Mouse (Mus musculus) ES-Bruce4 (cell line): ENCODE measurements around the gene Nupr1l. TPM values are rescaled to one million over a fixed set of nuclear protein-coding genes. Genes with fewer than 3 reads are reported as not detected.
A peak's percentile ranks its signal among the peaks of the same experiment; 100 is the strongest.

Experiments used
- H3K27ac ChIP-seq: 2 replicates; pipeline ENCODE4 v1.5.1; 2012; ENCODE audit warnings: low read length, inconsistent platforms; ENCODE audit not compliant: insufficient read depth
- H3K27me3 ChIP-seq: 2 replicates; pipeline ENCODE4 v1.6.1; 2012; ENCODE audit warnings: mild to moderate bottlenecking, low read length, inconsistent platforms; ENCODE audit not compliant: control insufficient read depth, poor library complexity, insufficient read depth, severe bottlenecking
- H3K36me3 ChIP-seq: 2 replicates; pipeline ENCODE4 v1.6.1; 2012; ENCODE audit warnings: inconsistent platforms, mild to moderate bottlenecking, low read length, moderate library complexity; ENCODE audit not compliant: control insufficient read depth, poor library complexity, insufficient read depth, severe bottlenecking
- H3K4me1 ChIP-seq: one replicate; pipeline ENCODE4 v1.8.1; 2011; ENCODE audit warnings: low read length; ENCODE audit not compliant: control insufficient read depth, insufficient read depth
- H3K4me3 ChIP-seq: 2 replicates; pipeline ENCODE4 v1.5.1; 2011; ENCODE audit warnings: low read depth, mild to moderate bottlenecking, low read length
- H3K9ac ChIP-seq: 2 replicates; pipeline ENCODE4 v1.6.1; 2012; ENCODE audit warnings: low read depth, mild to moderate bottlenecking, inconsistent platforms; ENCODE audit not compliant: poor library complexity, severe bottlenecking
- H3K9me3 ChIP-seq: replicated peaks from 2 replicates; pipeline ENCODE4 v1.6.1; 2012; ENCODE audit warnings: mild to moderate bottlenecking, low read length, inconsistent platforms; ENCODE audit not compliant: control insufficient read depth, poor library complexity, insufficient read depth, severe bottlenecking
- CTCF ChIP-seq: IDR thresholded peaks from one replicate; pipeline ENCODE4 v1.8.1; 2011; ENCODE audit warnings: low read depth, low read length
- EP300 ChIP-seq: IDR thresholded peaks from 2 replicates; pipeline ENCODE4 v1.6.1; 2011; ENCODE audit warnings: low read depth, low read length; ENCODE audit not compliant: insufficient read depth
- POLR2A ChIP-seq: IDR thresholded peaks from one replicate; pipeline ENCODE4 v1.8.1; 2011; ENCODE audit warnings: low read length; ENCODE audit not compliant: insufficient read depth
- polyA plus RNA-seq: library from polyadenylated mRNA; stranded (reverse); fragments of >200 nt; gene quantifications from 2 replicates; pipeline ENCODE4 v1.2.4, GENCODE M21; 2011; ENCODE audit warnings: low read depth; ENCODE audit not compliant: missing spikeins, insufficient read depth, insufficient read length

Gene Nupr1l
- polyA plus RNA-seq, 1 experiment = 4.3 TPM

DNA sequence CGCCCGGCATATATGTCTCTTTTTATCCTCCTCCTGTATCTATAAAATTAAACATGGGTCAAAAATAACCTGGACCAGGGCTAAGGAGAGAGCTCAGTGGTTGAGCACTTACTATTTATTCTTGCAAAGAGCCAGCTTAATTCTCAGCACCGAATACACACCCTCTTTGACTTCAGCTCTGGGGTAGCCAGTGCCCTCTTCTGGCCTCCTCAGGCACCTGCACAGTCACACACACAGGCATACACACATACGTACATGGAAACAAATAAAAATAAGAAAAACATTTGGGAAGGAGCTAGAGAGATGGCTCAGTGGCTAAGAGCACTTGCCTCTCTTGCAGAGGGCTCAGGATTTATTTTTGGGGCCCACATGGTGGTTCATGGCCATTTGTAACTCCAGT is 13.6 kb downstream of the Nupr1l start:
- no peaks in the 10 kb centered on the region for H3K36me3 ChIP-seq
- H3K4me1 ChIP-seq = no peaks in the 10 kb centered on the region
- H3K4me3 ChIP-seq = no peak overlapping the region
- no peaks in the 10 kb centered on the region for H3K27me3 ChIP-seq
- H3K9ac ChIP-seq = no peak overlapping the region
- no peak overlapping the region for H3K27ac ChIP-seq
- TF ChIP-seq POLR2A = no peak
- TF ChIP-seq CTCF = peak; percentile 44
- no peak for TF ChIP-seq EP300
- no peaks in the 10 kb centered on the region for H3K9me3 ChIP-seq

DNA sequence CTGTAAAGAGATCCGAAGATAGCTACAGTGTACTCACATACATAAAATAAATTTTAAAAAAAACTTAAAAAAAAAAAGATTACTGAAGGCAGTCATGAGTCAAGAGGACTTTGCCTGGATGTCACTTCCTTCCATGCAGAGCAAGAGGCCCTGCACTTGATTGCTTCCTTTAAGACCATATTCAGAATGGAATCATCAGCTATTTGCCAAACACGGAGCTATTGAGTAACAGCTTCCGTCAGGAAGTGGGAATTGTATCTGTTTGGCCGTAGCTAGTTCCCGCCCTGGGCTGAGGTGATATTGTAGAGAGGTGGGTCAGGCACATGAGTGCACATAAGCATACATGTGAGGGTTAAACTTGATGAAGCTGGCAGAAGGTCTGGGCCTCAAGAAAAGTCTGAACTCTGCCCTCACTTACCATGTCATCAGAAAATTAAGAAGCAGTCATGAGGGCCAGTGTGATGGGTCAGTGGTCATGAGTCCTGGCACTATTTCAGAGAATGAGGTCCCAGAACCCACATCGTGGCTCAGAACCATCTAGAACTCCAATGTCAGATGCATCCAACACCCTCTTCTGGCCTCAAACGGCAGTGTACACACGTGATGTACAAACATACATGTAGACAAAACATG is 16.6 kb downstream of the Nupr1l start:
- no peak overlapping the region for H3K27ac ChIP-seq
- TF ChIP-seq EP300 = no peak
- TF ChIP-seq CTCF = no peak
- no peak for TF ChIP-seq POLR2A
- no peak overlapping the region for H3K9ac ChIP-seq
- H3K4me3 ChIP-seq = no peak overlapping the region
- no peaks in the 10 kb centered on the region for H3K36me3 ChIP-seq
- H3K27me3 ChIP-seq = no peaks in the 10 kb centered on the region
- no peaks in the 10 kb centered on the region for H3K4me1 ChIP-seq
- H3K9me3 ChIP-seq = no peaks in the 10 kb centered on the region

DNA sequence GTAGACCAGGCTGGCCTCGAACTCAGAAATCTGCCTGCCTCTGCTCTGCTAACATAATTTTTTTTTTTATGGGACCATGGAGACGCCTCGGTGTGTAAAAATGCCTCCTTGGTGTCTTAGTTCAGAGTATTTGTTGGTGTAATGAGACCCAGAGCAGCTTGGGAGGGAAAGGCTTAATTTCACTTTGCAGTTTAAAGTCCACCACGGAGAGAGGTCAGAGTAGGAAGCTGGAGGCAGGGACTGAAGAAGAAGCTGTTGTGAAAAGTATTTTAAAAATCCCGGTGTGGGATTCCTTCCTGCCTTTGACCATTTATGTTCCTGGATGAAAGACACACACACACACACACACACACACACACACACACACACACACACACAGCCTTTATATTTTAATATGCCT is 17.6 kb downstream of the Nupr1l start:
- Histone ChIP-seq H3K4me1 (no peaks in the 10 kb centered on the region), H3K27me3 (no peaks in the 10 kb centered on the region), H3K4me3 (no peak overlapping the region), H3K9me3 (no peaks in the 10 kb centered on the region), H3K36me3 (no peaks in the 10 kb centered on the region), H3K9ac (no peak overlapping the region), H3K27ac (no peak overlapping the region)
- TF ChIP-seq POLR2A (no peak), EP300 (no peak), CTCF (no peak)

DNA sequence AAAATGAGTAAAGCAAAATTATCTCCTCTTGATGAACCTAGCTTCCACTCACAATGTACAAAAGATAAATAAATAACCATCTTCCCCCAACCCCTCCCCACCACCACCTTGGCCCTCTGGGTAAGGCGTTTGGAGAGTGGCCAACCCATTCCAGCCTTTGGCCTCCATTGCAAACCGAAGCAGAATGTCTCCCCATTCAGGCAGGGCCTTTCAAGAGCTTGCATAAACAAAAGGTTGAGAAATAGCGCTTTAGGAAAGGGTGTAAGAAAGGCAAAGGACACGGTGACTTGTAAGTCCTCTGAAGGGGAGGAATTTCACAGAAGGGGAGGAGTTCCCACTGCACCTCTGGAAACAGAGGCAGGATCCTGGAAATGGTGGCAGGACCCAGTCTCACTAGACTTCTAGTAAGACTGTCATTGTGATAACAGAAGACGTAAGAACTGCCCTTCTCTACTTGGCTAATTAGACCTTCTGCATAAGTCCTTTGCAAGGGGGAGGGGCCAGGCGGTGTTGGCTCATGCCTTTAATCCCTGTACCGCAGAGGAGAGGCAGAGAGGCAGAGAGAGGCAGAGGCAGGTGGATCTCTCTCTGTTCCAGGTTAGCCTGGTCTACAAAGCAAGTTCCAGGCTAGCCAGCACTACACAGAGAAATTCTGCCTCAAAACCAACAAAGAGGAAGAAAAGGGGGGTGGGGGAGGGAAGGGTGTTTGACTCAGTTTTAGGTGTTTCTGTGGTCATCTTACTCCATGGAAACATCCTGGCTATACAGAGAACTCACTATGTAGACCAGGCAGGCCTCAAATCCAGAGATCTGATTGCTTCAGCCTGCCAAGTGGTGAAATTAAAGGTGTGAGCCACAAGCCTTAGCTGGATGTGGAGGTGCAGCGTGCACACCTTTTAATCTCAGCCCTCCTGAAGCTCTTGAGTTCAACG is 21.9 kb downstream of the Nupr1l start:
- no peaks in the 10 kb centered on the region for H3K27me3 ChIP-seq
- TF ChIP-seq EP300 (no peak), CTCF (no peak), POLR2A (no peak)
- H3K27ac ChIP-seq = peak overlapping the region; percentile 42
- H3K36me3 ChIP-seq = no peaks in the 10 kb centered on the region
- no peaks in the 10 kb centered on the region for H3K9me3 ChIP-seq
- H3K9ac ChIP-seq = peak overlapping the region; percentile 5; the same call in 1 of the 2 replicates
- peak overlapping the region; percentile 17; the same call in 1 of the 2 replicates for H3K4me3 ChIP-seq
- H3K4me1 ChIP-seq = no peaks in the 10 kb centered on the region

DNA sequence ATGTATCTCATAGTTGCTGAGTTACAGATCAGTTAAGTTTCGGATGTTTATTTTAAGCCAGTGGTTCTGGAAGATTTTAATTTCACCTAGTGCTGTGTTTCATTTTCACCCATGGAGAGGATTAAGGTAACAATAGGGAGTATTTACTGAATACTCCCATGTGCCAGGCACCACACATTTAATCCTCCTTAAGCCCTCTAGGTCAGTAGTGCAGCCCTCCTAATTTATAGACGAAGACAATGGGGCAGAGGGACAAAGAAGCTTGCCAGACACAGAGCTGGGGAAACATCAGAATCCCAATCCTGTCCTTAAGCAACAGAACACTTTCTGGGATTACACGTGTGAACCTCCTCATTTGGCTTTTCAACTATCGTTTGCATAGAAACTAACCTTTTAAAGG is 28.6 kb downstream of the Nupr1l start:
- H3K4me1 ChIP-seq = peaks cover 1% of the 10 kb centered on the region
- H3K9me3 ChIP-seq = no peaks in the 10 kb centered on the region
- H3K27ac ChIP-seq = no peak overlapping the region
- no peak overlapping the region for H3K9ac ChIP-seq
- no peak overlapping the region for H3K4me3 ChIP-seq
- H3K27me3 ChIP-seq = no peaks in the 10 kb centered on the region
- H3K36me3 ChIP-seq = no peaks in the 10 kb centered on the region
- TF ChIP-seq EP300 = no peak
- TF ChIP-seq CTCF = no peak
- no peak for TF ChIP-seq POLR2A

DNA sequence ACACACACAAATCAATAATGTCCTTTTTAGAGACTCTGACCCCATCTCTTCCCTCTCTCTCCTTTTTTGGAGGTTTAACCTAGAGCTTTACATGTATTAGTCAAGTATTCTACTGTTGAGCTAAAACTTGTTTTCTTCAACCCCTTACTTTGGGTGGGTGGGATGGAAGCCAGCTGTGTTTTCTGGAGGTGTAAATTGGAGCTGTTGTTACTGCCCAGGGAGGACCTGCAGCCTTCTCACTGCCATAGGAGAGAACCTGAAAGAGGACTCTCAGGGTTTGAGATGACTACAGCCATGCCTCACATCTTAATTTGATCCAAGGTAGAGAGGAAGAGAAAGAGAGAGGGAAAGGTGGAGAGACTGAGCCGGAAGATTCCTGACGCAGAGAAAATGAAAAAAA is 31.9 kb downstream of the Nupr1l start:
- peak overlapping the region; percentile 24; the same call in 1 of the 2 replicates for H3K9ac ChIP-seq
- H3K4me3 ChIP-seq = no peak overlapping the region
- TF ChIP-seq CTCF (no peak), EP300 (no peak), POLR2A (no peak)

More for the DNA sequence above, 31.9 kb downstream of the Nupr1l start:
- Histone ChIP-seq H3K27ac (peak overlapping the region; percentile 48; the same call in 1 of the 2 replicates), H3K9me3 (no peaks in the 10 kb centered on the region), H3K4me1 (peaks cover 1% of the 10 kb centered on the region), H3K27me3 (no peaks in the 10 kb centered on the region), H3K36me3 (peaks cover 6% of the 10 kb centered on the region)
